Mouse (Mus musculus): ENCODE results near the gene Sigmar1. TPM values are rescaled to one million over a fixed set of nuclear protein-coding genes. Genes with fewer than 3 reads are reported as not detected.
A peak's percentile ranks its signal among the peaks of the same experiment; 100 is the strongest.
"Not testable (repeated sequence)": the region's sequence is repeated elsewhere in the genome, so short reads cannot be mapped to it uniquely, and the experiment has no call there.

Sigmar1 gene
- polyA plus RNA-seq, 1 experiment = 83.9 TPM

DNA sequence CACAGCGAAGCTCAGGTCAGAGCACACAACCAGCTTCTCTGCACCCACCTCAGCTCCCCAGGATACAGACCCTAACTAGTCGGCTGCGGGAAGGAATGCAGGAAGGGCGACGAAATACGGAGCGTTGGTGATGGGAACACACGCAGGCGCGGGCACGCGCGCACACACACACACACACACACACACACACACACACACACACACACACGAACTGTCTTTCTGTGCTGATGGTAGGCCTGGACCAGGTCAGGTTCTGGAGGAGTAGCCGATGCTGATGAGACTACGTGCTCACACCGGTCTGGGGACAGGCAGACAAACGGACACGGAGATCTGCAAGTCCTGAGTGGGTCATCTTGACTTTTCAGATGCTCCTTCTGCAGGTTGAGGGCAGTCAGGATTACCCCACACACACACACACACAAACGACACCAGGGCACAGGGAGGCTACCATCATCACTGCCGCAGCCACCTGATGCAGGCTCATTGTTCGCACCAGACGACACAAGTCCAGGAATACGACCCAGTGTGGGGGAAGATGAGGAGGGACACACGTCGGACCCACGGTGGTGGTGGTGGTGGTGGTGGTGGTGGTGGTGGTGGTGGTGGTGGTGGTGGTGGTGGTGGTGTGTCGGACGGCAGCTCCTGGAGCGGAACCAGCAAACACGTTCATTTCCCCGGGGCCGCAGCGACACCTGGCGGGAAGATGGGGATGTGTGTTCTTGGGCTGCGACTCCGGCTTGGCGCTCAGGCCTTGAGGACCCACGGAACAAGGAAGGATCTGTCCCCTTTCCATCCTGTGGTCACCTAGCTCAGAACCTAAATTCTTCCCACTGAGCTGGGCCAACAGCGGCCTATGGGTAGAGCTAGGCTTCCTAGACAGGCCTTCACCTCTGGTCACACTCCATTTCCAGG is 58.8 kb downstream of the Sigmar1 start, which contains the start of gene Cntfr:
Cntfr (minus strand) TSS at position 160 of the 912 bp plus-strand sequence.
- H3K4me1 ChIP-seq (ENCODE audit: control insufficient read depth, insufficient read depth, low read length); H3K27ac ChIP-seq (ENCODE audit: insufficient read depth, low read length): not testable (repeated sequence)
- H3K4me3 ChIP-seq (ENCODE audit: insufficient read depth, low read length) = 0 out of 2 replicates have a peak within 1 kb of the TSS, but pooled peaks have one; percentile 20
- TF ChIP-seq CTCF (IDR thresholded peaks at IDR 0.05; ENCODE audit: extremely low read depth, insufficient read depth, low read length) = peak; percentile 69

DNA sequence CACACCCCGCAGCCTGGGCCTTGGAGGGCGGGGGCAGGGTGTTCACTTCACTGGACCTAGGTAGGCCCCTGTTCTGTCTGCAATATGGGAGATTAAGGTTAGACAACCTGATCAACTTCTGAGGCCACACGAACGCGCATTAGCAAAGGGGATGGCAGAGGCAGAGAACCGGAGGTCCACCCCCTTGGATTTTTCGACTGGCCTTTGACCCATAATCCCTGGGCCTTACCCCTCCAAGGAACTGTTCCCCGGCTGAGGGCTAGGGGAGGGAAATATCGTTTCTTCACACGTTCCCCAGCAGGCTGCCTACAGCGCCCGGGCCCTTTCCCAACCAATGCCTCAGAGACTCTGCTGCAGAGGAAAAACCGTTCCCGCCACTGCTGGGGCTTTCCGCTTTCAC is 59.5 kb downstream of the Sigmar1 start:
- not testable (repeated sequence) for H3K4me3 ChIP-seq (ENCODE audit: insufficient read depth, low read length); H3K4me1 ChIP-seq (ENCODE audit: control insufficient read depth, insufficient read depth, low read length); H3K27ac ChIP-seq (ENCODE audit: insufficient read depth, low read length)

GRCm38 (mm10) chr4:41695800-41696199 is 60.2 kb downstream of the Sigmar1 start:
- 0 out of 2 replicates have a peak overlapping the region, but pooled peaks have one; percentile 20 for H3K4me3 ChIP-seq (ENCODE audit: insufficient read depth, low read length)
- not testable (repeated sequence) for H3K4me1 ChIP-seq (ENCODE audit: control insufficient read depth, insufficient read depth, low read length); H3K27ac ChIP-seq (ENCODE audit: insufficient read depth, low read length)

DNA sequence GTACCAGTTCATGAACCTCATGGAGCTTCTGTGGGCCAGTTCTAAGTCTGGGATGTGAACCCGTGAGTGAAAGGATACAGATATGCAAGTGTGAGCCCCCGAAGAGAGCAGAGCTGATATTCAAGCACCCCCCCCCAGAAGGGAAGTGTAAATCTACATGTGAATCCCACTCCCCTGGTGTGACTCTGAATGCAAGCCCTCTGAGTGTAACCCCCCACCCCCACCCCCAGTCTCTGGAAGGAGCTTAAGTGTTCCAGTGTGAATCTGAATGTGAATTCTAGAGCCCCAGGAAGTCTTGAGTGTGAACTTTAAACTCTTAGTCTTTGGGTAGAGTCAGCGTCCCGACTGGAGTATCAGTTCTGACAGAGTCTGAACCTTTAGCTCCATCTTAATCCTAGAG is 62.4 kb downstream of the Sigmar1 start:
- H3K4me1 ChIP-seq (ENCODE audit: control insufficient read depth, insufficient read depth, low read length); H3K27ac ChIP-seq (ENCODE audit: insufficient read depth, low read length); H3K4me3 ChIP-seq (ENCODE audit: insufficient read depth, low read length): not testable (repeated sequence)

- not testable (repeated sequence) for H3K27ac ChIP-seq (ENCODE audit: insufficient read depth, low read length); H3K4me1 ChIP-seq (ENCODE audit: control insufficient read depth, insufficient read depth, low read length); H3K4me3 ChIP-seq (ENCODE audit: insufficient read depth, low read length)
Observed at GRCm38 (mm10) chr4:41690014-41690413, 65.9 kb downstream of the Sigmar1 start.

DNA sequence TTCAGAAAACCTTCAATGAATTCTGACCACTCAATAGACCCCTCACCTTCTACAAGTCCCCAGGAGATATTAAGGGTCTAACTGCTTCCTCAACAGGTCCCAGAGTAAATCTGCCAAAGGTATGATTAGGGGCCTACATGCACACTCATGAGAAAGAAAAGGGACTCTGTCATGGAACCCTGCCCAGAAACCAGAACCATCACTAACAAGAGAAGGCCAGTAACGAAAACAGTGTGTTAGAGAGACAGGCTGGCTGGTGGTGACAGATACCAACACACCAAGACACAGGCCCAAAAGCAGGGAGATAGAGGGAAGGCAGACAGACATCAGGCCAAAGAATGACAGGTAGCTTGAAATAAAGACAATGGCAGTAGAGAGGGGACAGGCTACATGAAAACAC is 67.4 kb downstream of the Sigmar1 start:
- not testable (repeated sequence) for H3K4me1 ChIP-seq (ENCODE audit: control insufficient read depth, insufficient read depth, low read length); H3K4me3 ChIP-seq (ENCODE audit: insufficient read depth, low read length); H3K27ac ChIP-seq (ENCODE audit: insufficient read depth, low read length)

Other genes with a start within 250 kb of the Sigmar1 start
- 4.6 and 4.9 TPM in 2 replicates for gene 1110017D15Rik, start 238.8 kb downstream of the Sigmar1 start, polyA plus RNA-seq (2012; rRNA removed)
- gene Fam219a, start 186.6 kb downstream of the Sigmar1 start, polyA plus RNA-seq (2012; rRNA removed) = 159 and 165 TPM in 2 replicates
- 9.8 and 12.5 TPM in 2 replicates for gene Dnaic1, start 186.4 kb downstream of the Sigmar1 start, polyA plus RNA-seq (2012; rRNA removed)
- gene Enho, start 115.8 kb downstream of the Sigmar1 start, polyA plus RNA-seq (2012; rRNA removed) = 88.2 and 97.6 TPM in 2 replicates
- 59.8 and 67.8 TPM in 2 replicates for gene Cntfr, start 59.1 kb downstream of the Sigmar1 start, polyA plus RNA-seq (2012; rRNA removed)
- gene Il11ra1, start 56.2 kb downstream of the Sigmar1 start, polyA plus RNA-seq (2012; rRNA removed) = 50.6 and 51.6 TPM in 2 replicates
- 31.6 and 37.4 TPM in 2 replicates for gene Rpp25l, start 42.6 kb downstream of the Sigmar1 start, polyA plus RNA-seq (2012; rRNA removed)
- 205 TPM in 2 replicates for gene Dctn3, start 33.0 kb downstream of the Sigmar1 start, polyA plus RNA-seq (2012; rRNA removed)
- gene Arid3c, start 25.0 kb downstream of the Sigmar1 start, polyA plus RNA-seq (2012; rRNA removed) = 0.34 and 0.46 TPM in 2 replicates
- gene Galt, start 929 bp downstream of the Sigmar1 start, polyA plus RNA-seq (2012; rRNA removed) = 269 and 276 TPM in 2 replicates
- 697 and 730 TPM in 2 replicates for gene Ccl27a, start 18.1 kb upstream of the Sigmar1 start, polyA plus RNA-seq (2012; rRNA removed)
- gene Gm21541, start 147.5 kb upstream of the Sigmar1 start, polyA plus RNA-seq (2012; rRNA removed) = not detected in 2 replicates
- gene Gm20878, start 185.4 kb upstream of the Sigmar1 start, polyA plus RNA-seq (2012; rRNA removed) = 59.6 and 75.3 TPM in 2 replicates
- 3.9 and 4.6 TPM in 2 replicates for gene Fam205a4, start 209.9 kb upstream of the Sigmar1 start, polyA plus RNA-seq (2012; rRNA removed)

Measured in cortical plate, adult 2 months (tissue).